Mouse (Mus musculus): ENCODE data around the gene Arpc2. TPM values are rescaled to one million over a fixed set of nuclear protein-coding genes. Genes with fewer than 3 reads are reported as not detected.

Arpc2 gene
- total and polyA plus RNA-seq, 3 experiments = 716 to 876 (median 746) TPM

GRCm38 (mm10) chr1:74207906-74208305, 28.0 kb upstream of the Arpc2 start:
- DNase-seq (ENCODE audit: low spot score) = no peak
- Histone ChIP-seq H3K4me1 (ENCODE audit: insufficient read depth, low read depth, low read length) (peaks cover 4% of the 10 kb centered on the region), H3K9me3 (replicated peaks) (no peaks in the 10 kb centered on the region), H3K27me3 (ENCODE audit: insufficient read depth, low read length) (peaks cover 57% of the 10 kb centered on the region), H3K36me3 (replicated peaks) (no peaks in the 10 kb centered on the region), H3K4me3 (ENCODE audit: low read depth, low read length) (no peak overlapping the region)
- ATAC-seq (ENCODE audit: extremely low read depth, insufficient number of reproducible peaks, low FRiP score, poor library complexity, severe bottlenecking) = no peak
- no peak for TF ChIP-seq POLR2AphosphoS5 (IDR thresholded peaks at IDR 0.05; ENCODE audit: insufficient replicate concordance, low read depth, low read length)
- no peak for TF ChIP-seq GATA1 (IDR thresholded peaks at IDR 0.05; ENCODE audit: borderline replicate concordance, low read length)
- TF ChIP-seq TAL1 (conservative IDR thresholded peaks at IDR 0.05; ENCODE audit: low read depth, low read length) = no peak
- no peak for TF ChIP-seq GATA2 (IDR thresholded peaks at IDR 0.05; ENCODE audit: borderline replicate concordance, low read depth, low read length)
- TF ChIP-seq CTCF (IDR thresholded peaks at IDR 0.05; ENCODE audit: low read depth, low read length) = no peak

GRCm38 (mm10) chr1:74208941-74209340, 26.9 kb upstream of the Arpc2 start:
- Histone ChIP-seq H3K36me3 (replicated peaks) (no peaks in the 10 kb centered on the region), H3K27me3 (ENCODE audit: insufficient read depth, low read length) (peaks cover 55% of the 10 kb centered on the region), H3K9me3 (replicated peaks) (no peaks in the 10 kb centered on the region), H3K4me3 (ENCODE audit: low read depth, low read length) (no peak overlapping the region), H3K4me1 (ENCODE audit: insufficient read depth, low read depth, low read length) (peaks cover 4% of the 10 kb centered on the region)
- TF ChIP-seq GATA1 (IDR thresholded peaks at IDR 0.05; ENCODE audit: borderline replicate concordance, low read length) (no peak), GATA2 (IDR thresholded peaks at IDR 0.05; ENCODE audit: borderline replicate concordance, low read depth, low read length) (no peak), CTCF (IDR thresholded peaks at IDR 0.05; ENCODE audit: low read depth, low read length) (no peak), TAL1 (conservative IDR thresholded peaks at IDR 0.05; ENCODE audit: low read depth, low read length) (no peak), POLR2AphosphoS5 (IDR thresholded peaks at IDR 0.05; ENCODE audit: insufficient replicate concordance, low read depth, low read length) (no peak)
- DNase-seq (ENCODE audit: low spot score) (no peak), ATAC-seq (ENCODE audit: extremely low read depth, insufficient number of reproducible peaks, low FRiP score, poor library complexity, severe bottlenecking) (no peak)

- no peak overlapping the region for H3K4me3 ChIP-seq (ENCODE audit: low read depth, low read length)
- DNase-seq (ENCODE audit: low spot score) (no peak), ATAC-seq (ENCODE audit: extremely low read depth, insufficient number of reproducible peaks, low FRiP score, poor library complexity, severe bottlenecking) (no peak)
- no peaks in the 10 kb centered on the region for H3K36me3 ChIP-seq (replicated peaks)
- TF ChIP-seq GATA2 (IDR thresholded peaks at IDR 0.05; ENCODE audit: borderline replicate concordance, low read depth, low read length) (no peak), TAL1 (conservative IDR thresholded peaks at IDR 0.05; ENCODE audit: low read depth, low read length) (no peak), GATA1 (IDR thresholded peaks at IDR 0.05; ENCODE audit: borderline replicate concordance, low read length) (no peak), POLR2AphosphoS5 (IDR thresholded peaks at IDR 0.05; ENCODE audit: insufficient replicate concordance, low read depth, low read length) (no peak), CTCF (IDR thresholded peaks at IDR 0.05; ENCODE audit: low read depth, low read length) (no peak)
- no peaks in the 10 kb centered on the region for H3K9me3 ChIP-seq (replicated peaks)
- no peaks in the 10 kb centered on the region for H3K4me1 ChIP-seq (ENCODE audit: insufficient read depth, low read depth, low read length)
- peaks cover 54% of the 10 kb centered on the region for H3K27me3 ChIP-seq (ENCODE audit: insufficient read depth, low read length)
Observed at GRCm38 (mm10) chr1:74219922-74220321, 16.0 kb upstream of the Arpc2 start.

GRCm38 (mm10) chr1:74227317-74227716, 8.6 kb upstream of the Arpc2 start:
- Histone ChIP-seq H3K4me3 (ENCODE audit: low read depth, low read length) (no peak overlapping the region), H3K27me3 (ENCODE audit: insufficient read depth, low read length) (peaks cover 25% of the 10 kb centered on the region), H3K4me1 (ENCODE audit: insufficient read depth, low read depth, low read length) (peaks cover 6% of the 10 kb centered on the region), H3K36me3 (replicated peaks) (no peaks in the 10 kb centered on the region), H3K9me3 (replicated peaks) (no peaks in the 10 kb centered on the region)
- no peak for DNase-seq (ENCODE audit: low spot score)
- peak; percentile 54 for ATAC-seq (ENCODE audit: extremely low read depth, insufficient number of reproducible peaks, low FRiP score, poor library complexity, severe bottlenecking)
- TF ChIP-seq GATA1 (IDR thresholded peaks at IDR 0.05; ENCODE audit: borderline replicate concordance, low read length) (no peak), GATA2 (IDR thresholded peaks at IDR 0.05; ENCODE audit: borderline replicate concordance, low read depth, low read length) (no peak)

- Histone ChIP-seq H3K27me3 (ENCODE audit: insufficient read depth, low read length) (peaks cover 10% of the 10 kb centered on the region), H3K36me3 (replicated peaks) (no peaks in the 10 kb centered on the region), H3K9me3 (replicated peaks) (no peaks in the 10 kb centered on the region), H3K4me1 (ENCODE audit: insufficient read depth, low read depth, low read length) (peaks cover 6% of the 10 kb centered on the region), H3K4me3 (ENCODE audit: low read depth, low read length) (no peak overlapping the region)
- no peak for TF ChIP-seq GATA1 (IDR thresholded peaks at IDR 0.05; ENCODE audit: borderline replicate concordance, low read length)
- no peak for TF ChIP-seq GATA2 (IDR thresholded peaks at IDR 0.05; ENCODE audit: borderline replicate concordance, low read depth, low read length)
- TF ChIP-seq CTCF (IDR thresholded peaks at IDR 0.05; ENCODE audit: low read depth, low read length) = no peak
- TF ChIP-seq POLR2AphosphoS5 (IDR thresholded peaks at IDR 0.05; ENCODE audit: insufficient replicate concordance, low read depth, low read length) = no peak
- TF ChIP-seq TAL1 (conservative IDR thresholded peaks at IDR 0.05; ENCODE audit: low read depth, low read length) = no peak
- ATAC-seq (ENCODE audit: extremely low read depth, insufficient number of reproducible peaks, low FRiP score, poor library complexity, severe bottlenecking) = no peak
- no peak for DNase-seq (ENCODE audit: low spot score)
Observed at GRCm38 (mm10) chr1:74229942-74230341, 5.9 kb upstream of the Arpc2 start.

GRCm38 (mm10) chr1:74230992-74231391, 4.9 kb upstream of the Arpc2 start:
- H3K4me3 ChIP-seq (ENCODE audit: low read depth, low read length) = no peak overlapping the region
- peaks cover 9% of the 10 kb centered on the region for H3K4me1 ChIP-seq (ENCODE audit: insufficient read depth, low read depth, low read length)
- no peaks in the 10 kb centered on the region for H3K9me3 ChIP-seq (replicated peaks)
- ATAC-seq (ENCODE audit: extremely low read depth, insufficient number of reproducible peaks, low FRiP score, poor library complexity, severe bottlenecking) (no peak), DNase-seq (ENCODE audit: low spot score) (no peak)
- no peaks in the 10 kb centered on the region for H3K36me3 ChIP-seq (replicated peaks)
- TF ChIP-seq TAL1 (conservative IDR thresholded peaks at IDR 0.05; ENCODE audit: low read depth, low read length) (no peak), GATA2 (IDR thresholded peaks at IDR 0.05; ENCODE audit: borderline replicate concordance, low read depth, low read length) (no peak), POLR2AphosphoS5 (IDR thresholded peaks at IDR 0.05; ENCODE audit: insufficient replicate concordance, low read depth, low read length) (no peak), GATA1 (IDR thresholded peaks at IDR 0.05; ENCODE audit: borderline replicate concordance, low read length) (no peak), CTCF (IDR thresholded peaks at IDR 0.05; ENCODE audit: low read depth, low read length) (no peak)
- peaks cover 10% of the 10 kb centered on the region for H3K27me3 ChIP-seq (ENCODE audit: insufficient read depth, low read length)
